Mouse (Mus musculus) heart, postnatal 0 days (tissue): Measurements from ENCODE around the gene Gm47429.

Experiments
- CTCF ChIP-seq: IDR thresholded peaks from 2 replicates; pipeline ENCODE4 v1.5.1; 2016; ENCODE audit warnings: antibody characterized with exemption, control low read depth, low read depth
- EP300 ChIP-seq: IDR thresholded peaks from 2 replicates; pipeline ENCODE4 v1.6.1; 2016; ENCODE audit warnings: antibody characterized with exemption, low read depth

- TF ChIP-seq CTCF (no peak), EP300 (no peak)
These were observed 1.5 kb upstream of the Gm47429 start for GRCm38 (mm10) chr13:50445261-50445660.
